Mouse (Mus musculus): ENCODE data around the gene Itgb2l.

- TF ChIP-seq POLR2A (IDR thresholded peaks at IDR 0.05; ENCODE audit: low read depth, low read length) (no peak), CTCF (conservative IDR thresholded peaks at IDR 0.05; ENCODE audit: insufficient read depth, insufficient read length, low read depth, low read length) (no peak)
These were observed 43.7 kb upstream of the Itgb2l start for GRCm38 (mm10) chr16:96487007-96487684.

Data from kidney, adult 2 months (tissue).